Mouse (Mus musculus) kidney, embryonic 15.5 days (tissue): ENCODE data around the gene Lamp2. TPM values are rescaled to one million over a fixed set of nuclear protein-coding genes. Genes with fewer than 3 reads are reported as not detected.
A peak's percentile ranks its signal among the peaks of the same experiment; 100 is the strongest.

Source experiments
- ATAC-seq: fragments of 200-750 bp; cut with Nextera tagmentation; replicated peaks from 2 replicates; pipeline ENCODE4 v1.8.0; 2017; ENCODE audit warnings: moderate TSS enrichment; ENCODE audit not compliant: low FRiP score
- H3K27ac ChIP-seq: fragments of 300-500 bp; sonication (generic); 2 replicates; pipeline ENCODE4 v1.5.1; 2015; ENCODE audit warnings: mild to moderate bottlenecking, inconsistent platforms
- H3K27me3 ChIP-seq: fragments of 300-500 bp; sonication (generic); 2 replicates; pipeline ENCODE4 v1.6.1; 2015; ENCODE audit warnings: inconsistent platforms
- H3K36me3 ChIP-seq: fragments of 300-500 bp; sonication (generic); 2 replicates; pipeline ENCODE4 v1.6.1; 2015; ENCODE audit warnings: inconsistent platforms
- H3K4me1 ChIP-seq: fragments of 300-500 bp; sonication (generic); 2 replicates; pipeline ENCODE4 v1.6.1; 2015; ENCODE audit warnings: inconsistent platforms
- H3K4me2 ChIP-seq: fragments of 300-500 bp; sonication (generic); 2 replicates; pipeline ENCODE4 v1.6.1; 2015; ENCODE audit warnings: moderate library complexity, mild to moderate bottlenecking, inconsistent platforms
- H3K4me3 ChIP-seq: fragments of 300-500 bp; sonication (generic); replicated peaks from 2 replicates; pipeline ENCODE4 v1.5.1; 2015; ENCODE audit warnings: mild to moderate bottlenecking, inconsistent platforms
- H3K9ac ChIP-seq: fragments of 300-500 bp; sonication (generic); 2 replicates; pipeline ENCODE4 v1.6.1; 2015; ENCODE audit warnings: mild to moderate bottlenecking, inconsistent platforms
- H3K9me3 ChIP-seq: fragments of 300-500 bp; sonication (generic); replicated peaks from 2 replicates; pipeline ENCODE4 v1.6.1; 2016; ENCODE audit warnings: inconsistent platforms
- WGBS: fragments of 180-500 bp; shearing (Covaris S2); methylation state at CpG from one replicate; pipeline ENCODE4 v1.1.7; 2015; ENCODE audit warnings: mixed read lengths; 5-methylcytosine and 5-hydroxymethylcytosine counted together
- polyA plus RNA-seq: library from polyadenylated mRNA; unstranded; fragments of >200 nt; fragmentation: Nextera tagmentation; extraction: Ambion mirVana; gene quantifications from 2 replicates; pipeline ENCODE4 v1.2.1, GENCODE M21; 2015

Lamp2 gene
- polyA plus RNA-seq, 1 experiment from 2014 or later: 154 TPM

DNA sequence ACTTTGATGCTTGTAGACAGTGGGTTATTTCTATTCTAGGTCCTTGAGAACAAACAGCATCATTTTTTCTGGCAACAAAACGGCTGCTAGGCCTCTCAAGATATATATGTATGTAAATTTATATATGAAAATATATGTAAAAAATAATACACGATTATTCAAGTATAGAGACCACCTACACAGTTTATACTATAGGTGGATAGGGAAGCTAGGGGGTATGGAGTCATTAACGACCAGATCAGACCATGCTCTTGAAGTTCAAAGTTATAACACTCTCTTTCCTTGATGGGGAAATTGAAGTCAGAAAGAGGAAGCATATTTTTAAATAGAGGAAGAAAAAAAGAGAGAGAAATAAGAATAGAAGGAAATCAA is 367 bp upstream of the Lamp2 start:
- H3K9me3 ChIP-seq: no peaks in the 10 kb centered on the region
- H3K9ac ChIP-seq: no peak overlapping the region
- no peak overlapping the region for H3K4me2 ChIP-seq
- H3K27me3 ChIP-seq: no peaks in the 10 kb centered on the region
- 30% methylated on average over 3 of the region's 3 CpGs for WGBS
- no peak overlapping the region for H3K27ac ChIP-seq
- no peak for ATAC-seq
- H3K36me3 ChIP-seq: peaks cover 4% of the 10 kb centered on the region
- no peaks in the 10 kb centered on the region for H3K4me1 ChIP-seq
- 0 out of 2 replicates have a peak overlapping the region, but pooled peaks have one; percentile 60 for H3K4me3 ChIP-seq

DNA sequence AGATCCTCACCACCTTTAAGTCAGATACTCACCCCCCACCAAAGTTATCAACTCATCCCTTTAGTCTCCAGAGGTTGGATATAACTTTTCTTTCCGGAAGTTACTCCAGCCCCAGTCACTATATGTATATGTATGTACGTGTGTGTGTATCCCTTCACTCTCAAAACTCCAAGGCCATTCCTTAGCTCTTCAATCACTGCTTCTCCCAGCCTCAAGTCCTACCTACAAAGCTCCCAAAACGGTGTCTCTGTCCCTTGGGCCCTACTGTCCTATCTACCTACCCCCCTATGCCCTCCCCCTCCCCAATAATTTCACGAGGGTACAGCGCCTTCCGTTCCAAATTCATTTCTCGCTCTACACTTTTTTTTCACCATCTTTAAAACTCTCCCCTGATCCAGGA is 780 bp downstream of the Lamp2 start:
- H3K9ac ChIP-seq: peak overlapping the region; percentile 61
- H3K4me3 ChIP-seq: peak overlapping the region; percentile 60
- peak; percentile 54; the same call in 1 of the 2 replicates for ATAC-seq
- H3K27ac ChIP-seq: peak overlapping the region; percentile 85
- WGBS: 21% methylated on average over 7 of the region's 7 CpGs
- H3K9me3 ChIP-seq: no peaks in the 10 kb centered on the region
- H3K4me2 ChIP-seq: peak overlapping the region; percentile 52
- no peaks in the 10 kb centered on the region for H3K27me3 ChIP-seq
- no peaks in the 10 kb centered on the region for H3K4me1 ChIP-seq
- H3K36me3 ChIP-seq: peaks cover 15% of the 10 kb centered on the region

DNA sequence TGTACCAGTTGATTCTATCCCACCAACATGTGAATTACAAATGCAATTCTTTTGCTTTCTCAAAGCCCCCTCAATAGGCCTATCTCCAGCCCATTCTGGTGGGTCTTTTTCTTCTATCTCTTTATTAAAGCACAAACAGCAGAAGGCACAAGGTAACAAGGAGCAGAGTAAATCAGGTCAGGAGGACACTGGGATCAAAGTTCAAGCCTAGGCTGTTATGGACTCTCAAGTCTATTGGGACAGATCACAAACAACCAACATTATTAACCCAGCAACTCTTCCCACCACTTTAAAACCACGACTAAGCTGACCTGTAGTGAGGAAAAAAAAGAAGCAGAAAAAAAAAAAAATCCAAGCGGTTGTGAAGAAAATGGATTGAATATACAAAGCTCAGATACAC is 1.4 kb downstream of the Lamp2 start:
- no peaks in the 10 kb centered on the region for H3K4me1 ChIP-seq
- no peak for ATAC-seq

DNA sequence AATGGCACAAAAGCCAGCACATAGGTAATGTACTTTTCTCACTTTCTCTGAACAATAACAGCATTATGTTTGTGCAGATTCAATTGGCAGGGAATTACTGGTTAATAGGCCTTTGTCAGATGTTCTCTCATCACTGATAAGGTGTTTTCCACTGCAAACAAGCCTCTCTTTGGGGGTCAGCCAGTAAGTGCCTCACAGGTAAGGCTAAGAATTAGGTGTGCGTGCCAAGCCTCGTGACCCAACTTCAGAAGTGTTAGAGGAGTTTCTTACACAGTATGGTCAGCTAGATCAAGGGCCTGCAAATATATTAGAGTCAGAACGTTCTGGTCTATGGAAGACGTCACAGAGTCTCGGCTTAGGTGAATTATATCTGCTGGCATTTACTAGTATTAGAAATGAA is 2.3 kb downstream of the Lamp2 start:
- Histone ChIP-seq H3K4me1 (no peaks in the 10 kb centered on the region), H3K9me3 (no peaks in the 10 kb centered on the region), H3K4me3 (no peak overlapping the region), H3K9ac (no peak overlapping the region), H3K4me2 (no peak overlapping the region), H3K27ac (no peak overlapping the region), H3K36me3 (peaks cover 31% of the 10 kb centered on the region), H3K27me3 (no peaks in the 10 kb centered on the region)
- no peak for ATAC-seq
- 82% methylated on average over 5 of the region's 5 CpGs for WGBS

More for the DNA sequence above, 1.4 kb downstream of the Lamp2 start:
- H3K27ac ChIP-seq: no peak overlapping the region
- H3K36me3 ChIP-seq: peaks cover 21% of the 10 kb centered on the region
- H3K9ac ChIP-seq: 0 out of 2 replicates have a peak overlapping the region, but pooled peaks have one; percentile 14
- WGBS: 21% methylated on average over 2 of the region's 2 CpGs
- no peaks in the 10 kb centered on the region for H3K9me3 ChIP-seq
- H3K27me3 ChIP-seq: no peaks in the 10 kb centered on the region
- peak overlapping the region; percentile 52 for H3K4me2 ChIP-seq
- peak overlapping the region; percentile 60 for H3K4me3 ChIP-seq

DNA sequence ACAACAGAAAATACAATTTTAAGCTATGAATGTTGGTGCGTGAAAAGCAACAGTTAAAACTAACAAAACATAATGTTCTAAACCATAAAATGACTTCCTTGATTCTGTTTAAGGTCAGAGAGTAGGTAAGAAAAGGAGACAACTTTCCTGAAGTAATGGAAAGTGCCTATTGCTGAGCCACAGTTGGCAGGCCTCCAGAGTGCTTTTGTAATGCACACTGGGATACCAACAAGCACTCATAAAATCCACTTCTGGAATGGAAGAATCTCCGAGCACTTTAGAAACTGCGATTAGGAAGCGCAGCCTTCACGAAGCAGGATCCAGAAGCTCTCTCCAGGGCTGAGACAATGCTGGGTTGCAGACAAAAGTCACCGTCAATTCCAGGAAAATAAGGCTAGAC is 5.8 kb downstream of the Lamp2 start:
- Histone ChIP-seq H3K36me3 (peaks cover 37% of the 10 kb centered on the region), H3K9ac (no peak overlapping the region), H3K4me3 (no peak overlapping the region), H3K4me2 (no peak overlapping the region), H3K9me3 (no peaks in the 10 kb centered on the region), H3K4me1 (no peaks in the 10 kb centered on the region), H3K27me3 (no peaks in the 10 kb centered on the region), H3K27ac (no peak overlapping the region)
- ATAC-seq: no peak
- 89% methylated on average over 6 of the region's 6 CpGs for WGBS

DNA sequence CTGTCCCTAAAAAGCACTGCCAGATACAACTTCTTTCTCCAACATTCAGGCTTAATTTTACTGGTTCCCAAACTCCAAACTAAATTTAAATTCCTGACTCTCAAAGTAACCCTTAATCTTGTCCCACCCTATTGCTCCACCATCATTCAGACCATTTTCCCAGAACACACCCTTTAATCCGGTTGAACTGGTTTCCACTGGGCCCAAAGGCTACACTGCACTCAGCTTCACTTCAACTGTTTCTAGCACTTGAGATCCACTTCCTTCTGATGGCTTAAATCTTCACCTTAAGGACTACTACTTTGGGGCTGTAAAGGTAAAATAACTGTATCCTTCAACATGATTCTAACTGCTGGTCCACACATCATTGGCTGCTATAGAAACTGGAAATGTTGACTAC is 10.5 kb downstream of the Lamp2 start:
- Histone ChIP-seq H3K36me3 (peaks cover 27% of the 10 kb centered on the region), H3K27ac (no peak overlapping the region), H3K4me3 (no peak overlapping the region), H3K27me3 (no peaks in the 10 kb centered on the region), H3K4me1 (no peaks in the 10 kb centered on the region), H3K9ac (no peak overlapping the region), H3K9me3 (no peaks in the 10 kb centered on the region), H3K4me2 (no peak overlapping the region)
- ATAC-seq: no peak
- 81% methylated on average over 1 of the region's 1 CpGs for whole genome bisulfite sequencing

DNA sequence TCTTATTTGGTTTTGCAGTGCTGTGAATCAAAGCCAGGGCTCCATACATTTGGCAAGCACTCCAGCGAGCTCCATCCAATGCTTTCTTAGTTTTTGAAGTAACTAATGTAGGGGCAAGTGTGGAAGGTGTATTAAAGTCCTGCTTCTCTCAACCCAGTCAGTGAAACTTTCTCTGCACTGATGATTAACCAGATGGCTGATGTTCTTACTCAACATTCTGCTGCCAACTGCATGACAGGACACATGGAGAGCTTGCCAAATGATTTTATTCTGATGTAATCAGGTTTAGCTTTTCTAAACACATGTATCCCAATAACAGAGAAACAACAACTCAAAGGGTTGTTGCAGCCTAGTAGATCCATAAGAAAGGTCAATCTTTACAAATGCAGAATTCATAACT is 13.8 kb downstream of the Lamp2 start:
- WGBS: 78% methylated on average over 1 of the region's 1 CpGs
- H3K4me3 ChIP-seq: no peak overlapping the region
- no peak for ATAC-seq
- 0 out of 2 replicates have a peak, but pooled peaks cover 8% of the 10 kb centered on the region for H3K36me3 ChIP-seq
- H3K9me3 ChIP-seq: no peaks in the 10 kb centered on the region
- no peaks in the 10 kb centered on the region for H3K4me1 ChIP-seq
- no peaks in the 10 kb centered on the region for H3K27me3 ChIP-seq
- no peak overlapping the region for H3K9ac ChIP-seq
- H3K4me2 ChIP-seq: no peak overlapping the region
- H3K27ac ChIP-seq: no peak overlapping the region

DNA sequence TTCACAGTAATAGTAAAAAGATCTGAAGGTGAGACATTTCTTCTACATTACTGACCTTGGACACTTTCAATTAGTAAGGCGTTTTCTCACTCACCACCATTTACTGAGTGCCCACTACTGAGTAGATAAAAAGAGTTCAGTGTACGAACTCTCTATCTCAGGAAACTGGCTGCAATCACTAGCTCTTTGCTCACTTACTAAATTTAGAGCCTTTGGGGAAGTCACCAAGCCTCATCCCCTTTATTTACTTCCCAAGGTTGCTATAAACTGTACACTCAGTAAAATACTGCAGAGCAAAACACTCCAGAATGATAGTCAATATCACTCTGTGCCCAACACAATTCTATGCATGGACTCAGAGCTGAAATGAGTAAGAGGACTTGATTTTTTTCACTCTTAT is 16.6 kb downstream of the Lamp2 start:
- H3K36me3 ChIP-seq: 0 out of 2 replicates have a peak, but pooled peaks cover 8% of the 10 kb centered on the region
- no peak overlapping the region for H3K9ac ChIP-seq
- H3K4me2 ChIP-seq: no peak overlapping the region
- ATAC-seq: no peak
- H3K4me3 ChIP-seq: no peak overlapping the region
- H3K27me3 ChIP-seq: no peaks in the 10 kb centered on the region
- WGBS: 73% methylated on average over 2 of the region's 2 CpGs
- 0 out of 2 replicates have a peak, but pooled peaks cover 2% of the 10 kb centered on the region for H3K4me1 ChIP-seq
- H3K27ac ChIP-seq: no peak overlapping the region
- no peaks in the 10 kb centered on the region for H3K9me3 ChIP-seq

DNA sequence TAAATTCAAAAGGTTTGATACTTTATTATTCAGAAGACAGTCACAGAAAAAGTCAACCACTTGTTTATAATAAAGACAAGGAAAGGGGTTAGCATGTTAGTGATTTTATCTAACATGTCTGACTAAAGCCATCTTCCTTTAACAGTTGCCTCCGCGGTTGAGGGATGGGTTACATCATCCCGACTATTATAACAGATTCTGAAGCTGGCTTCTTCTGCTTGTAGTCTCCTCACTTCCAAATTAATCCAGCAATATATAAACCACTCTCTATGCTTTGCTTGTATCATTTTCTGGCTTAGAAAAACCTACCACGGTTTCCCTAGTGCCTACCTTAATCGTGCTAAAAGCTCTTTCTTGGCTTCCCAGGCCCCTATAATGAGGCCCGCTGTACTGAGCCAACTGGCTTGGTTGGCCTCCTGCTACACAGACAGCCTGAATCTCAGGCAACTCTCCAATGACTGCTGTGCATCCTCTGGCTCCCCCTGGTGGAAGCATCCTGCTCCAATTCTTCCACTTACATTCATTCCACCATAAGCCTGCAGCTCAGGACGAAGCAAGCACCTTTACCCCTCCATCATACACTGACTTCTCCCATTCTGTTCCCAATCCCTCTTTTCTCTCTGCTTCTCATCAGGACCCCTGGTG is 18.0 kb downstream of the Lamp2 start:
- Histone ChIP-seq H3K4me3 (no peak overlapping the region), H3K9me3 (no peaks in the 10 kb centered on the region), H3K27ac (no peak overlapping the region), H3K27me3 (no peaks in the 10 kb centered on the region), H3K4me1 (0 out of 2 replicates have a peak, but pooled peaks cover 2% of the 10 kb centered on the region), H3K9ac (no peak overlapping the region), H3K36me3 (0 out of 2 replicates have a peak, but pooled peaks cover 8% of the 10 kb centered on the region), H3K4me2 (no peak overlapping the region)
- WGBS: 54% methylated on average over 7 of the region's 7 CpGs
- ATAC-seq: peak; percentile 54

DNA sequence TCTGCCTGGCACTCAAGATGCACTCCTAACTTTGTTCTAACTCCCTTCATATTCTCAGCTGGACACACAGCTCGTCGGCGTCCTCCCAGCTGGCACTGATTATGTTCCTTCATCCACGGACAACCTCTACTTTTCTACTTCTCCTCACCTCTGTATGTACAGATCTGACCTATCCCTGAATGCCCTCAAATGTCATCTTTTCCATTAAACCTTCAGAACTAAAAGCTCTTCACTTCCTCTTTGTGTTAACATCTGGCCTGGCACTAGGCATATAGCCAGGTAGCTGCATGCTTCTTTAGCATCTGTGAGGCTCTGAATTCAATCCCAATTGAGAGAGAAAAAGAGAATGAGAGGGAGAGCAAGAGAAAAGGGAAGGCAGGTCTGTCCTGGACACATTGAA is 26.8 kb downstream of the Lamp2 start:
- H3K4me2 ChIP-seq: no peak overlapping the region
- H3K9me3 ChIP-seq: no peaks in the 10 kb centered on the region
- no peak overlapping the region for H3K27ac ChIP-seq
- no peaks in the 10 kb centered on the region for H3K4me1 ChIP-seq
- WGBS: 56% methylated on average over 4 of the region's 4 CpGs
- no peak for ATAC-seq
- H3K4me3 ChIP-seq: no peak overlapping the region
- H3K36me3 ChIP-seq: peaks cover 41% of the 10 kb centered on the region
- H3K9ac ChIP-seq: no peak overlapping the region
- H3K27me3 ChIP-seq: no peaks in the 10 kb centered on the region

DNA sequence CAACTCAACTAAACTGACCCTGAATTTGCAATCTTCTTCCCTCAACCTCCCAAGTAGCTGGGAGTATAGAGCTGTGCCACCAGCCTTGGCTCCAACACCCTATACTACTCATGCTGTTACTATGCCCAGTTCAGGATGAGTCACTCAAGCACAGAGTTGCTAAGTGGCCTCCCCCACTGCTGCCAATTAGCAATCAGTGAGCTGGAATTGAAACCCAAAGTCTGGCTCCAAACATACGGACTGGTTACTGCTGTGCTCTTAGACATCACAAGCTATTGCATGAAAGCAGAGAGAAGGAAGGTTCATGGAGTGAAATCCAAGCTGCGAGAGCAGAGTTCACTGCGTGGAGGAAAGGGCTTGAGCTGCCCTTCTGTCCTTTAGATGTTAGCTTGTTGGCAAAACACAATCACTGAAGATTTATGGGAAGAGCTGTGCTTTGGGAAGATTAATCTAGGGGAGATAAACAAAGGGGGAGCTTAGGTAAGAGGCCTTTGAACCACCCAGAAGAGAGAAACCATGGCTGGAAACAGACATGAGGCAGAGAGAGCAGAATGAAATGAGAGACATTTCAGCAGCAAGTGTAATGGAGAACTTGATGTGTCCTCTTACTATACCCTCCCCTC is 27.3 kb downstream of the Lamp2 start:
- no peaks in the 10 kb centered on the region for H3K4me1 ChIP-seq
- H3K4me3 ChIP-seq: no peak overlapping the region
- peaks cover 44% of the 10 kb centered on the region for H3K36me3 ChIP-seq
- peak; percentile 87 for ATAC-seq
- H3K27me3 ChIP-seq: no peaks in the 10 kb centered on the region
- H3K27ac ChIP-seq: no peak overlapping the region
- no peaks in the 10 kb centered on the region for H3K9me3 ChIP-seq
- no peak overlapping the region for H3K4me2 ChIP-seq
- H3K9ac ChIP-seq: no peak overlapping the region
- 38% methylated on average over 3 of the region's 3 CpGs for WGBS

DNA sequence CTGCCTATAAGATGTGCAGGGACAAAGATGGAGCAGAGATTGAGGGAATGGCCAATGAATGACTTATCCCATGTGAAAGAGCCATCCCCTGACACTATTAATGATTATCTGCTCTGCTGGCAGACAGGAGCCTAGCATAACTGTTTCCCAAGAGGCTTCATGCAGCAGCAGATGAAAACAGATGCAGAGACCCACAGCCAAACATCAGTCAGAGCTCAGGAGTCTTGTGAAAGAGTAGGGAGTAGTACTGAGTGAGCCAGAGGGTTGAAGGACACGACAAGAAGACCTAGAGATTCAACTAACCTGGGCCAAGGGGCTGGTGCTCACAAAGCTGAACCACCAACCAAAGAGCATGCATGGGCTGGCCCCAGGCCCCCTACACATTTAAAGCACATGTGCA is 30.2 kb downstream of the Lamp2 start:
- Histone ChIP-seq H3K9me3 (no peaks in the 10 kb centered on the region), H3K9ac (no peak overlapping the region), H3K4me3 (no peak overlapping the region), H3K27me3 (no peaks in the 10 kb centered on the region), H3K36me3 (peaks cover 48% of the 10 kb centered on the region), H3K27ac (no peak overlapping the region), H3K4me2 (no peak overlapping the region), H3K4me1 (no peaks in the 10 kb centered on the region)
- WGBS: 88% methylated on average over 1 of the region's 1 CpGs
- ATAC-seq: no peak
